Mouse (Mus musculus) thymus, adult 18-20 months (tissue): ENCODE results near the gene Dnal4.
"Not testable (repeated sequence)": the region's sequence is repeated elsewhere in the genome, so short reads cannot be mapped to it uniquely, and the experiment has no call there.

Source experiments
- DNase-seq, 2 experiments: peaks; one replicate each; pipeline ENCODE4 v3.0.0; 2022; ENCODE audit warnings: mixed read lengths in 2 of 2

The Dnal4 gene

GRCm38 (mm10) chr15:79777749-79778148, at the start of gene Dnal4:
Dnal4 (minus strand) TSS chr15:79777849.
- no peak for DNase-seq

- DNase-seq = no peak
These were observed 49.6 kb upstream of the Dnal4 start for GRCm38 (mm10) chr15:79827061-79827777.

GRCm38 (mm10) chr15:79826221-79826935, 48.7 kb upstream of the Dnal4 start:
- no peak for DNase-seq

GRCm38 (mm10) chr15:79825146-79825825, 47.6 kb upstream of the Dnal4 start:
- no peak for DNase-seq

- no peak for DNase-seq
These were observed 46.1 kb upstream of the Dnal4 start for GRCm38 (mm10) chr15:79823588-79824280.

- DNase-seq = no peak
These were observed 44.9 kb upstream of the Dnal4 start for GRCm38 (mm10) chr15:79822265-79823199.

GRCm38 (mm10) chr15:79818325-79818724, 40.7 kb upstream of the Dnal4 start:
- DNase-seq = no peak

- no peak for DNase-seq
These were observed 36.1 kb upstream of the Dnal4 start for GRCm38 (mm10) chr15:79813666-79814258.

GRCm38 (mm10) chr15:79812840-79813239, 35.2 kb upstream of the Dnal4 start:
- not testable (repeated sequence) for DNase-seq

GRCm38 (mm10) chr15:79810997-79811396, 33.3 kb upstream of the Dnal4 start:
- DNase-seq = no peak

GRCm38 (mm10) chr15:79810061-79810460, 32.4 kb upstream of the Dnal4 start:
- no peak for DNase-seq

- DNase-seq = no peak
These were observed 31.0 kb upstream of the Dnal4 start for GRCm38 (mm10) chr15:79808658-79809057.

- no peak for DNase-seq
These were observed 30.5 kb upstream of the Dnal4 start for GRCm38 (mm10) chr15:79808114-79808513.

- DNase-seq = no peak
These were observed 29.4 kb upstream of the Dnal4 start for GRCm38 (mm10) chr15:79807050-79807449.

- no peak for DNase-seq
These were observed 27.6 kb upstream of the Dnal4 start for GRCm38 (mm10) chr15:79805246-79805645.

GRCm38 (mm10) chr15:79804352-79805071, 26.9 kb upstream of the Dnal4 start, which contains the start of gene Nptxr:
Nptxr (minus strand) TSS chr15:79804766.
- no peak for DNase-seq

- DNase-seq = no peak
These were observed 26.1 kb upstream of the Dnal4 start for GRCm38 (mm10) chr15:79803533-79804351.

- DNase-seq = no peak
These were observed 24.7 kb upstream of the Dnal4 start for GRCm38 (mm10) chr15:79802304-79802703.

GRCm38 (mm10) chr15:79801646-79802045, 24.0 kb upstream of the Dnal4 start:
- no peak for DNase-seq

- no peak for DNase-seq
These were observed 23.1 kb upstream of the Dnal4 start for GRCm38 (mm10) chr15:79800701-79801100.
